Mouse (Mus musculus): Measurements from ENCODE around the gene Ankrd63.

- TF ChIP-seq CTCF (IDR thresholded peaks at IDR 0.05; ENCODE audit: low read depth, low read length) (no peak), POLR2A (IDR thresholded peaks at IDR 0.05; ENCODE audit: extremely low read depth, insufficient read depth, low read length) (no peak)
Observed at GRCm38 (mm10) chr2:118716677-118717076, 12.9 kb upstream of the Ankrd63 start.
